Mouse (Mus musculus) olfactory bulb, adult 2 months (tissue): ENCODE data around the gene Prnd.

ENCODE experiments used
- CTCF ChIP-seq: fragments of 200-500 bp; IDR thresholded peaks from 2 replicates; pipeline ENCODE4 v1.5.1; 2012; ENCODE audit warnings: low read depth, mild to moderate bottlenecking, low read length, moderate library complexity; ENCODE audit not compliant: insufficient read depth
- POLR2A ChIP-seq: fragments of 200-500 bp; IDR thresholded peaks from 2 replicates; pipeline ENCODE4 v1.6.1; 2012; ENCODE audit warnings: mild to moderate bottlenecking, low read depth, low read length, moderate library complexity; ENCODE audit not compliant: insufficient read depth

DNA sequence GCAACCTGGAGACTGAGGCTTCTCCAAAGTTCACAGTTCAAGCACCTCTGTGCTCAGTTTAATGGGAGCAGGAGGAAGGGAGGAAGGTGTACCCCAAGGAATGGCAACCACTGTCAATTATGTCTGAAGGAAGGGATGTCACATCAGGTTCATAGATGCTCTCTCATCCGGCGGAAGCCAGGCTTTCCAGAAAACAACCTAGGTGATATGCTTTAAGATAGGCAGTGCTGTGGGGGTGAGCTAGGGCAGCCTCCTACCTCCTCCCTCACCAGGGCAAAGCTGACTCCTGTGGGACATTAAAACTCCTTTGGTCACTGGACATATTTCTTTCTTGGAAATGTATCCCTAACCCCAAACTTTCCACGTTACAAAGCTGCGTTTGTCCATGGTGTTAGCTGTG is 42.5 kb downstream of the Prnd start:
- TF ChIP-seq POLR2A (no peak), CTCF (no peak)
